Mouse (Mus musculus) heart, embryonic 11.5 days (tissue): ENCODE data around the gene Slc35g3. TPM values are rescaled to one million over a fixed set of nuclear protein-coding genes. Genes with fewer than 3 reads are reported as not detected.
"Not testable (repeated sequence)": the region's sequence is repeated elsewhere in the genome, so short reads cannot be mapped to it uniquely, and the experiment has no call there.

ENCODE experiments used
- ATAC-seq: fragments of 200-750 bp; cut with Nextera tagmentation; replicated peaks from 2 replicates; pipeline ENCODE4 v1.8.0; 2017; ENCODE audit warnings: moderate library complexity; ENCODE audit not compliant: insufficient number of reproducible peaks, low FRiP score, low TSS enrichment
- H3K27ac ChIP-seq: fragments of 300-500 bp; sonication (generic); 2 replicates; pipeline ENCODE4 v1.5.1; 2014; ENCODE audit warnings: mild to moderate bottlenecking, low read depth, low read length
- H3K27me3 ChIP-seq: fragments of 300-500 bp; sonication (generic); 2 replicates; pipeline ENCODE4 v1.6.1; 2014; ENCODE audit warnings: mild to moderate bottlenecking, low read length, mixed read lengths; ENCODE audit not compliant: control insufficient read depth, insufficient read depth
- H3K36me3 ChIP-seq: fragments of 300-500 bp; sonication (generic); 2 replicates; pipeline ENCODE4 v1.6.1; 2014; ENCODE audit warnings: mild to moderate bottlenecking, low read length, moderate library complexity, mixed read lengths; ENCODE audit not compliant: control insufficient read depth, insufficient read depth
- H3K4me1 ChIP-seq: fragments of 300-500 bp; sonication (generic); 2 replicates; pipeline ENCODE4 v1.6.1; 2014; ENCODE audit warnings: low read length; ENCODE audit not compliant: control insufficient read depth, insufficient read depth
- H3K4me2 ChIP-seq: fragments of 300-500 bp; sonication (generic); 2 replicates; pipeline ENCODE4 v1.6.1; 2014; ENCODE audit warnings: mild to moderate bottlenecking, moderate library complexity
- H3K4me3 ChIP-seq: fragments of 300-500 bp; sonication (generic); 2 replicates; pipeline ENCODE4 v1.5.1; 2014; ENCODE audit warnings: low read depth, low read length
- H3K9ac ChIP-seq: fragments of 300-500 bp; sonication (generic); 2 replicates; pipeline ENCODE4 v1.6.1; 2014; ENCODE audit warnings: mild to moderate bottlenecking, low read depth, low read length, moderate library complexity
- H3K9me3 ChIP-seq: fragments of 300-500 bp; sonication (generic); replicated peaks from 2 replicates; pipeline ENCODE4 v1.6.1; 2016; ENCODE audit warnings: low read length; ENCODE audit not compliant: control insufficient read depth
- WGBS: fragments of 180-500 bp; shearing (Covaris S2); extraction: QIAGEN DNeasy Blood & Tissue Kit; methylation state at CpG from one replicate; pipeline ENCODE4 v1.1.7; 2014; ENCODE audit not compliant: insufficient replicate concordance; 5-methylcytosine and 5-hydroxymethylcytosine counted together
- polyA plus RNA-seq: library from polyadenylated mRNA; unstranded; fragments of >200 nt; fragmentation: Nextera tagmentation; extraction: Ambion mirVana; gene quantifications from 2 replicates; pipeline ENCODE4 v1.2.1, GENCODE M21; 2014

The Slc35g3 gene
- polyA plus RNA-seq, 1 experiment from 2014 or later, result 0.10 TPM

DNA sequence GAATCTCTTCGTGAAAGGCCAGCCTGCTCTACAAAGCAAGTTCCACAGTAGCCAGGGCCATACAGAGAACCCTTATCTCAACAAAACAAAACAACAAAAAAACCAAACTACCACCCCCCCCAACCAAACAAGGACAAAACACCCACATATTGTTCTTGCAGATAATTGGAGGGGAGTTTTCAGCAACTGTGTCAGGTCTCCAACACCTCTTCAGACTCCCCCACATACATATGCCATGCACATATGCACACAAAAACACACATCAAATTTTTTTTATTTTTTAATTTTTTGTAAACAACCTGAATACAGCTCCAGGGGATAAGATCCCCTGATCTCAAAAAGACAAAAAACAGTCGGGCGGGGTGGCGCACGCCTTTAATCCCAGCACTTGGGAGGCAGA is 7.5 kb downstream of the Slc35g3 start:
- Histone ChIP-seq H3K4me1 (peaks cover 37% of the 10 kb centered on the region), H3K4me2 (no peak overlapping the region), H3K9me3 (no peaks in the 10 kb centered on the region), H3K9ac (no peak overlapping the region), H3K27ac (no peak overlapping the region), H3K4me3 (no peak overlapping the region), H3K27me3 (no peaks in the 10 kb centered on the region), H3K36me3 (no peaks in the 10 kb centered on the region)
- 77% methylated on average over 5 of the region's 5 CpGs for WGBS
- ATAC-seq, result no peak

DNA sequence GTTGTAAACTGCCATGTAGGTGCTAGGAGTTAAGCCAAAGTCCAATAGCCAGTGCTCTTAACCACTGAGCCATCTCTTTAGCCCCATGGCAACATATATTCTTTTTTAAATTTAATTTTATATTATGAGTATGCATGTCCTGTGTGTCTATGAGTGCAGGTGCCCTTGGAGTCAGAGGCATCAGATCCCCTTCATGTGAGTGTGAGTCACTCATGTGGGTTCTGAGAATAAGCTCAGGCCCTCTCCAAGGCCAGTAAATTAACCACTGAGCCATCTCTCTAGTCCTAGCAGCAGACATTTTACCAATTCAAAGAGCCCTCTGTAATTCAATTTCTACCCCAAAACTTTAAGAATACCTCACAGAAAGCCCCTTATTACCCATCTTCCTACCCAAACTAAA is 9.1 kb downstream of the Slc35g3 start:
- Histone ChIP-seq H3K27ac (no peak overlapping the region), H3K36me3 (no peaks in the 10 kb centered on the region), H3K4me1 (peaks cover 37% of the 10 kb centered on the region), H3K9me3 (no peaks in the 10 kb centered on the region), H3K27me3 (no peaks in the 10 kb centered on the region), H3K9ac (no peak overlapping the region), H3K4me3 (no peak overlapping the region), H3K4me2 (no peak overlapping the region)
- no peak for ATAC-seq

DNA sequence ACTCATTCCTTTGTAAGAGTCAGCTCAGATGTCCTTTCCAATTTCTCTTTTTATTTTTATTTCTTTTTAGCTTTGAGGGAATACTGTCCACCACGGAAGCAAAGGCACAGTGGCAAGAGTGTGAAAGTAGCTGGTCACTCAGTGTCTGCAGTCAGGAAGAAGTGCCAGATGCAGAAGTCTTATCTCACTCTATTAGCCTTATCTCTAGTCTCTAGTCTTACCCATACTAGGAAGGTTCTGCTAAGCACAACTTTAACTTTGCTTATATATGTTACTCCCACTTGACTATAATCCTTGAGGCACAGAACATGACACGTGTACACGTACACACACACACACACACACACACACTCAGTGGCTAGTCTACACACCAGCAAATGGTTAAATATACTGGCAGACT is 10.1 kb downstream of the Slc35g3 start:
- WGBS, result 31% methylated on average over 3 of the region's 3 CpGs
- peaks cover 2% of the 10 kb centered on the region; the same call in 1 of the 2 replicates for H3K36me3 ChIP-seq
- no peak overlapping the region for H3K4me3 ChIP-seq
- H3K4me1 ChIP-seq, result peaks cover 30% of the 10 kb centered on the region
- H3K27ac ChIP-seq, result peak overlapping the region; percentile 0; the same call in 1 of the 2 replicates
- H3K9me3 ChIP-seq, result no peaks in the 10 kb centered on the region
- no peak overlapping the region for H3K9ac ChIP-seq
- peak overlapping the region; percentile 23 for H3K4me2 ChIP-seq
- no peaks in the 10 kb centered on the region for H3K27me3 ChIP-seq
- no peak for ATAC-seq

DNA sequence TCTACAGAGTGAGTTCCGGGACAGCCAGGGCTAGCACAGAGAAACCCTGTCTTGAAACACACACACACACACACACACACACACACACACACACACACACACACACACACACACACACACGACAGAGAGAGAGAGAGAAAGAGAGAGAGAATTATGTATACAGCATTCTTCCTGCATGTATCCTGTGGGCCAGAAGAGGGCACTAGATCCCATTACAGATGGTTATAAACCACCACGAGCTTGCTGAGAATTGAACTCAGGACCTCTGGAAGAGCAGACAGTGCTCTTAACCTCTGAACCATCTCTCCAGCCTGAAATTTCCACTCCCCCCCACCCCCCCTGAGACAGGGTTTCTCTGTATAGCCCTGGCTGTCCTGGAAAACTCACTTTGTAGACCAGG is 30.4 kb downstream of the Slc35g3 start:
- not testable (repeated sequence) for H3K4me1 ChIP-seq, ATAC-seq, H3K27ac ChIP-seq, H3K4me3 ChIP-seq, H3K9ac ChIP-seq, H3K9me3 ChIP-seq, H3K27me3 ChIP-seq, H3K4me2 ChIP-seq
- 90% methylated on average over 2 of the region's 3 CpGs for WGBS
- peaks cover 21% of the 10 kb centered on the region for H3K36me3 ChIP-seq

DNA sequence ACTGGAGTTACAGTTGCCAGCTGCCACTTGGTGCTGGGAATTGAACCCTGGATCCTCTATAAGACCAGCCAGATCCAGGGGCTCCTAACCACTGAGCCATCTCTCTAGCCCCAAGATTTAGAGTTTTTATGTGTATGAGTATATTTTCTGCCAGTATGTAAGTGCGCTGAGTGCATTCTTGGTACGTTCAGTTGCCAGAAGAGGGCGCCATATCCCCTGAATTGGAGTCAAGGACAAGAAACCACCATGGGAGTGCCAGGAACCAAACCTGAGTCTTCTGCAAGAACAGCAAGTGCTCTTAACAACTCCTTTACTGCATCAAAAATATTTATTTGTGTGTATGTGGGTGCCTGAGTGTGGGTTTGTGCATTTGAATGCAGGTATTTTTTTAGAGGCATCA is 32.7 kb downstream of the Slc35g3 start:
- no peak for ATAC-seq
- 27% methylated on average over 3 of the region's 3 CpGs for WGBS
- no peak overlapping the region for H3K4me3 ChIP-seq
- no peak overlapping the region for H3K27ac ChIP-seq
- no peaks in the 10 kb centered on the region for H3K27me3 ChIP-seq
- H3K4me2 ChIP-seq, result no peak overlapping the region
- H3K9ac ChIP-seq, result no peak overlapping the region
- H3K9me3 ChIP-seq, result no peaks in the 10 kb centered on the region
- H3K4me1 ChIP-seq, result no peaks in the 10 kb centered on the region
- H3K36me3 ChIP-seq, result peaks cover 2% of the 10 kb centered on the region; the same call in 1 of the 2 replicates

DNA sequence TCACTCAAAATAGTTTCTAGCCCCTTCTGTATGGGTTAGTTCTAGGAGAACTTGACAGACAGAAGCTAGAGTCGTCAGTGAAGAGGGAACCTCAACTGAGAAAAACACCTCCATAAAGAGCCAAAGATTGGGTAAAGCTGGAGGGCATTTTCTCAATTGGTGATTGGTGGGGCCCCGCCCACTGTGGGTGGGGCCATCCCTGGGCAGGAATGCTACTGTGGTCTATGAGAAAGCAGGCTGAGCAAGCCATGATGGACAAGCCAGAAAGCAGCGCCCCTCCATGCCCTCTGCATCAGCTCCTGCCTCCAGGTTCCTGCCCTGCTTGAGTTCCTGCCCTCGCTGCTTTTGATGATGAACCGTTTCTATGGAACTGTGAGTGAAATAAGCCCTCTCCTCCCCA is 35.8 kb downstream of the Slc35g3 start:
- Histone ChIP-seq H3K27me3 (no peaks in the 10 kb centered on the region), H3K27ac (no peak overlapping the region), H3K4me2 (no peak overlapping the region), H3K9me3 (no peaks in the 10 kb centered on the region), H3K9ac (no peak overlapping the region), H3K4me1 (no peaks in the 10 kb centered on the region), H3K4me3 (no peak overlapping the region), H3K36me3 (no peaks in the 10 kb centered on the region)
- WGBS, result 35% methylated on average over 5 of the region's 5 CpGs
- no peak for ATAC-seq

DNA sequence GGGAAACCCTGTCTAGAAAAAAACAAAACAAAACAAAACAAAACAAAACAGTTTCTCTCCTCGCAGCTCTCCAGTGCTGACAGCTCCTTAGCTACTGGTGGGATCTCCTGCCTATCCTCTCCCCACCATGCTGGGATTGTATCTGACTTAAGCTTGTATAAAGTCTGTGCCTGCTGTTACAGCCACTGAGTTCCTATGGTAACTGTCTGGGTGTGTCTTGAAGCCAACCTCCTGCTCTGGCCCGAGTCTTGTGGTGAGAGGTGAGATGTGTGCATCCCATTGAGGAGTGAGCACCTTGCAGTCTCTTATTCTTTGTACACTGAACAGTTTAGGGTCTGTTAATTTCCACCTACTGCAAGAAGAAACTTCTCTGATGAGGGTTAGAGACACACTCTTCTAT is 38.7 kb downstream of the Slc35g3 start:
- H3K36me3 ChIP-seq, result no peaks in the 10 kb centered on the region
- H3K4me1 ChIP-seq, result 0 out of 2 replicates have a peak, but pooled peaks cover 3% of the 10 kb centered on the region
- no peak for ATAC-seq
- no peak overlapping the region for H3K9ac ChIP-seq
- no peak overlapping the region for H3K4me3 ChIP-seq
- H3K27ac ChIP-seq, result no peak overlapping the region
- H3K27me3 ChIP-seq, result no peaks in the 10 kb centered on the region
- H3K9me3 ChIP-seq, result no peaks in the 10 kb centered on the region
- 31% methylated on average over 2 of the region's 2 CpGs for WGBS
- no peak overlapping the region for H3K4me2 ChIP-seq

DNA sequence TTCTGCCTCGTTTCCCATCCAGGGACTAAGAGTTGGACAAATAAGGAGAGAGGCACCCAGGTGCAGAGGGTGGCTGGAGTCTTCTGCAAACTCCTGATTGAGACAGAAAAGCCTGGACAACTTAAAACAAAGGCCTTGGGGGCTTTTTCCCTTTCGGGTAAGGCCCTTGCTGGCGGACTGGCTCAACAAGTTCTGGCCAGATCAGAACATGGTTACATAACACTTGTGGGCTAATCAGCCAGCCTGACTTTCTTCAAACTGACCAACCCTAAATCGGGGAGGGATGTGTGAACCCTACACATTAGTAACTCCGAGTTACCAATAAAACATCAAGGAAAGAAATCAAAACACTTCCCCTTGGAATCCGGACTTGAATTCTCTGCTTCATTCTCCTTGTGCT is 40.9 kb downstream of the Slc35g3 start:
- H3K9ac ChIP-seq, result no peak overlapping the region
- peaks cover 8% of the 10 kb centered on the region for H3K4me1 ChIP-seq
- no peaks in the 10 kb centered on the region for H3K36me3 ChIP-seq
- no peaks in the 10 kb centered on the region for H3K9me3 ChIP-seq
- H3K4me2 ChIP-seq, result no peak overlapping the region
- no peak overlapping the region for H3K27ac ChIP-seq
- no peaks in the 10 kb centered on the region for H3K27me3 ChIP-seq
- no peak for ATAC-seq
- no peak overlapping the region for H3K4me3 ChIP-seq
- 80% methylated on average over 6 of the region's 6 CpGs for WGBS

DNA sequence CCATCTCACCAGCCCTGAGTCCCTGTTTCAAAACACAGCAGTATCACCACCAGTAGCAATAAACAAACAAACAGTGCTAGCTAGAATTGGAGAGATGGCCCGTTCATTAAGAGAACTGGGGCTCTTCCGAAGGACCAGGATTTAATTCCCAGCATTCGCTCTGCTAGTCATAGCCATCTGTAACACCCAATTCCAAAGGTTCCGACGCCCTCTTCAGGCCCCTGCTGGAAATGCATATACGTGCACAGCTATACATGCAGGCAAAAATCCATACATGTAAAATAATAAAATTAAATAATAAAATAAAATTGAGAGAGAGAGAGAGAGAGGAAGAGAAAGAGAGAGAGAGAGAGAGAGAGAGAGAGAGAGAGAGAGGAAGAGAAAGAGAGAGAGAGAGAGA is 42.3 kb downstream of the Slc35g3 start:
- H3K4me3 ChIP-seq, result no peak overlapping the region
- H3K4me1 ChIP-seq, result peaks cover 12% of the 10 kb centered on the region
- H3K4me2 ChIP-seq, result no peak overlapping the region
- H3K9me3 ChIP-seq, result no peaks in the 10 kb centered on the region
- H3K27ac ChIP-seq, result no peak overlapping the region
- no peaks in the 10 kb centered on the region for H3K27me3 ChIP-seq
- WGBS, result 62% methylated on average over 6 of the region's 6 CpGs
- no peak overlapping the region for H3K9ac ChIP-seq
- H3K36me3 ChIP-seq, result no peaks in the 10 kb centered on the region
- no peak for ATAC-seq
